Mouse (Mus musculus): ENCODE results near the gene Cldn12. TPM values are rescaled to one million over a fixed set of nuclear protein-coding genes. Genes with fewer than 3 reads are reported as not detected.

Gene Cldn12
- total RNA-seq (2023): 1 to 10 TPM; 4.1 to 4.2 TPM

DNA sequence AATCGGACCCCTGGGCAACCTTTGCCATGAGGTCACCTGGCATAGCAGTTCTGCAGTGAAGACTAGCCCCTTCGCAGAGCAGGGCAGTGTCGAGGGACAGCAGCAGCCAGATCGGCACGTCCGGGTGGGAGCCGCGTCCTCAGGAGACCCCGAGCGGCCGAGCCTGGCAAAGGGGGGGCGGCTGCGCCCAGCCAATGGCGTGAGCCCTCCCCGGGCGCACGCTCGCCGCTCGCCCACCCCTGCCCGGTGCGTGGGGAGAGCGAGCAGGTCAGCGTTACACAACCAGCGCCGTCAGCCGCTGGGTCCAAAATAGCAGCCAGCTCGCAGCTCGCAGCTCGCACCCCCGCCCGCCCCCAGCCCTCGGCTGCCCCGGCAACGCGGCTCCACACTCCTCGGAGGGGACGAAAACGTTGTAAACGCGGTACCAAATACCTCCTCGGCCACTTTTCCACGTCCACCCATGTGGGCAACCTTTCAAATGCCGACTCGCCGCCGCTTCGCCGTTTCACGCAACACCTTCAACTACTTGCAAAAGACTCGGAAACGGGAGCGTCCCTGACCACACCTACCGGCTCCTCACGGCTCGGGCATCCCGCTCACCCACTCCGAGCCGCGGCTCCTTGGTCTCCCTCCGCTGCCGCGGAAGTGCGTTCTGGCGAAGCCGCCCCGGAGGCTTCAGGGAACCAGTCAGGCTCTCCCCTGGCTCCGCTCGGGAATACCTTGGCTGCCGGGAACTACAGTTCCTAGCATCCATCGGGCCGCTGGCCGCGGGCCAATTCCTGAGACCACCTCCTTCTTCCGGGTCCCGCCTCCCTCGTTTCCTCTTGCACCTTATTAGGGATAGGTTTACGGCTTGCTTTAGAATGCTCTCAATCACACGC, at the start of gene Cldn12:
Gene Cldn12, minus strand, starts transcription at position 763 of the 881 bp plus-strand sequence.

DNA sequence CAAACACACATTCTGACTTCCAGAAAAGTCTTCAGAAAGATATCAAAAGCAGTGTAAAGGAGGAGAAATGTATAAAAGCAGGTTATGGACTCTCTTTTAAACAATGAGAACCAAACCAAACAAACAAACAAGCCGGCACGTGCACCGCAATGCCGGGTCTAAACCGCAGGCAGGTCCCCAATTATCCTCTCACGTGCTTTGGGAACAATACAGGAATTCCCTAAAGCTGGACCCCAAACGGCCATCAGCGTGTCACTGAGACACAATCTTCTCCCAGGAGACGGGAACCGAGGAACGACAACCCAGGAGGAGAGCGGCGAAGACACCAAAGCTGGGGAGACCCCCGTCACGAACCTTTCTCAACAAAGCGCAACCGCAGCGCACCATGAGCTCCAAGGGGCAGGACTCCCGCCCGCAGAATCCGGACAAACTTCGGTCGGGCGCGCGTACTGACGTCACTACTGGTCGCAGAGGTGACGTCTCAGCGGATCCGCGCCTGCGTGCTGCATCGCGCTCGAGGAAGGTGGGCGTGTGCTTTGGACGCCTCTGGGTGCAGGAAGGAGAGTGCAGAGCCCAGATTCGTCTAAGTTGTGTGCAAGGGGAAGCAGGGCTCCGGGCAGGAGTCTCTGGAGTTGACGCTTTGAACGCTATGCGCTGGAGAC, 44.5 kb upstream of the Cldn12 start, which contains the start of gene Gtpbp10:
Gene Gtpbp10, minus strand, starts transcription at position 460 of the 662 bp plus-strand sequence.

DNA sequence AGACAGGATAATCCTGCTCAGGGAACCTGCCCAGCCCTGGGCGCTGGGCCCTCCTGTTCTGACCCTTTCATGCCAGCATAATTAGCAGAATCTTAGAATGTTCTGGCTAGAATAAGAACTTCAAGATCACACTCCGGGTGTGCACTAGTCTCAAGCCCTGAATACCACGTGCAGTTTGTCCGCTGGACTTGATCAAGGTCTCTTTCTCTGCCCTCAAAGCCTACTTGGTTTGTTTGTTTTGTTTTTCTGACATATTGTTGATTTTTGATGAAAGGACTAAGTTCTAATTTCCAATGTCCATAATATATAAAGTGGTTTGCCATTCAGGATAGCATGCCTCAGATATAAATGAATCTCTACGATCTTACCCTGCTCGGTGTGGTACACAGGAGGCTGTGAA, 35.7 kb downstream of the Cldn12 start, which contains the start of gene 1700015F17Rik:
Gene 1700015F17Rik, minus strand, starts transcription at position 101 of the 400 bp plus-strand sequence.

Other genes with a start within 250 kb of the Cldn12 start
- 1 to 10 TPM; 6.0 to 9.0 TPM for gene Cdk14, start 94.6 kb downstream of the Cldn12 start, total RNA-seq (2023)
- gene 1700015F17Rik, start 35.8 kb downstream of the Cldn12 start, total RNA-seq (2023): not detected
- 1 to 10 TPM; 8.0 to 8.7 TPM for gene Gtpbp10, start 44.6 kb upstream of the Cldn12 start, total RNA-seq (2023)
- gene Gm8773, start 58.8 kb upstream of the Cldn12 start, total RNA-seq (2023): not detected
- gene Cfap69, start 149.3 kb upstream of the Cldn12 start, total RNA-seq (2023): not detected
- not detected for gene Steap2, start 179.6 kb upstream of the Cldn12 start, total RNA-seq (2023)
- gene Steap1, start 234.4 kb upstream of the Cldn12 start, total RNA-seq (2023): not detected

Measured in neutrophil, adult 83 days (primary cell).